Mouse (Mus musculus) spleen, adult 18-20 months (tissue): ENCODE data around the gene Crtc1.

Experiments
- DNase-seq, 2 experiments: peaks; one replicate each; pipeline ENCODE4 v3.0.0; 2022; ENCODE audit warnings: mixed read lengths in 2 of 2

Gene Crtc1

GRCm38 (mm10) chr8:70439055-70439847, at the start of gene Crtc1:
Gene Crtc1, minus strand, starts transcription at chr8:70439579.
- peak; percentile 97 to 98 for DNase-seq

DNA sequence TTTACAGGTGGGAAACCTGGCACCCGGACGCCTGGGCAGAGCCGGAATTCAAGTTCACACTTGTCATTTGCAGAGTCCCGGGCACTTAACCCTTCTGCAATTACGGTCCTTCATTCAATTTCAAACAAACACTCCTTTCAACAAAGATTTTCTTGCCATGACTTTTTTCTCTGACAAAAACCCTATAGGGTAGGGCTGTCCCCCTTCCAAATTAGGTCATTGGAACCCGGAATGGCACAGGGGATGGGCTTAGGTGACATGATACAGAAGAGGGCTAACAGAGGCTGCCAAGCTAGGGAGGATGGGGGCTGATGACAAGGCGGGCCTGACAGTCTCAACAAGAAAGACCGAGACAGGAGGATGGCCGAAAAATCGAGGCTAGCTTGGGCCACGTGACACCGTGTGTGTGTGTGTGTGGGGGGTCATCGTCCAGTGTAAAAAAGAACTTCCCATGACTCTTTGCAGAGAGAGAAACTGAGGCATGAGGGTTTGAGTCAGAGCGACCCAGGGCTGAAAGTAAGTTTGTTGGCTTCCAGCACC, 49.6 kb upstream of the Crtc1 start:
- DNase-seq, result no peak

- DNase-seq, result no peak
Observed at GRCm38 (mm10) chr8:70487993-70488796, 48.8 kb upstream of the Crtc1 start.

DNA sequence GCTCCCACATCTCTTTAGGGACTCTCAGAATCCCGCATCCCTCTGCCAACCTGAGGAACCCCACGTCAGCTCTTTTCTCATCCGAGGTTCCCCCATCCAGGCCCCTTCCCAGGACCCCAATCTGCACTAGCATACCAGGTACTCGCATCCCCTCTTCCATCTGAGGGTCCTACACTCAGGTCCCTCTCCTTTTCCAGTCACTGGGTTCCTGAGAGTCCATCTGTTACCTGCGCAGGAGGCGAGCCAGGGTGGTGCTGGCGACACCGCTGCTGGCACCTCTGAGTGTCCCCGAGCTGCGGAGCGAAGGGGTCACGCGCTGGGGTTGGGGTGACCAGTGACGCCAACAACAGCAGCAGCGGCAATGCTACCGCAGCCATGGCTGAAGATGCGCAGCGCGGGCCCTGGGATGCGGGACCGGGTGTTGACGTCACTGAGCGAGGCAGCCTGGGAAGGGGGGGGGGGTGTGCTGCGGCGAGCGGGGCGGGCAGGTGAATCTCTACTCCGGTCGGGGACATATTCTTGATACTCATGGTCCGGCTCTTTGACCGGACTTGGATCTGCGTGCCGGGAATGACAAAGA, 47.7 kb upstream of the Crtc1 start, which contains the start of gene Tmem59l:
Tmem59l (minus strand) TSS at position 418 of the 580 bp plus-strand sequence.
- no peak for DNase-seq

DNA sequence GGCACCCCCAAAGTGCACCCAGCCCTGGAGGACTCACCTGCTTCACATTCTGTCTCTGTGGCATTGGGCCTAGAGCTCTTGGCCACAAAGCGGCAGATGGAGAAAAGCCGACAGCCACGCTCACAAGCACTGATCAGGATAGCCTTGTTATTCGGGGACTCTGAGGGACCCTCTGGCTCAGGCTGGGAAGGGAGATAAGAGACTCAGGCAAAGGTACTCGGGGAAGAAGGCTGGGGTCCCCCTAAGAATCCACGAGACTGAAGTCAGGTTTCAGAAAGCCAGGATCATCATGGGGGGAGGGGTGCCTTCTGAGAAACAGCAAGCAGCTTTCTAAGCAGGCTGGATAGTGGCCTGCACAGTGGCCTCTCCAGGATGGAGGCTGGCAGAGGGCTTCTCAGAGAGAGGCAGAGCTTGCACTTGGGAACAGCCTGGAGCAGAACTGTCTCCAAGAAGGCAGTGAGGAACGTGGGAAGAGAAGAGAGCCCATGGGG, 46.9 kb upstream of the Crtc1 start:
- no peak for DNase-seq

- DNase-seq, result no peak
Observed at GRCm38 (mm10) chr8:70482943-70483342, 43.6 kb upstream of the Crtc1 start.

- no peak for DNase-seq
Observed at GRCm38 (mm10) chr8:70481908-70482307, 42.5 kb upstream of the Crtc1 start.

DNA sequence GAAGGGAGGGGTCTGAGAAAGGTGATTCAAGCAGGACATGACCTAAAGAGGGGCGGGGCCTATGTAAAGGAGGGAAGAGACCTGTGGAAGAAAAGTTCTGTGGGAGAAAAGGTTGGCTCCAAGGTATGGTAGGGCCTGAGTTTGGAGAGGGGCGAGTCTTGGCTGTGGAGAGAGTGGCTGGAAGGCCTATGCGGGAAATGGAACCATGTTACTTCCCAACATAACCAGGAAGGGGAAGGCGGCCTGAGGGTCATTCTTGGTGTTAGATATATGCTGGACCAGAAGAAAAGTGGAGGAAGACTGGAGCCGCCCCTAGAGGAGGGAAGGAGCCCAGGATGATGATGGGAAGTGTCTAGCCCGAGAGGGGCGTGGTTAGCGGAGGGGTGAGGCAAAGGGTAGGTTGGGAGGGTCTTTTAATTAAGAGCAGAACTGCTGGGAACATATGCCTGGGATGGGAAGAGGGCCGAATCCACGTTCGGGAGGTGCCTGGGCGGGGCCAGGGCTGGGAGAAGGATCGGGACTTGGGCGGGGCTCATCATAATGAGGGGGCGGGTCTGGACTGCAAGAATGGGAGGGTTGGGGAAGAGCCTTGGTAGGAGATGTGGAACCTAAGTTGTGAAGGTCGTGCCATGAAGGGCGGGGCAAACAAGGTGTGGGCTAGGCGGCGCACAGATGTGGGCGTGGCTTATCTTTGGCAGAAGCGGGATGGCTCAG, 38.0 kb upstream of the Crtc1 start:
- DNase-seq, result no peak

DNA sequence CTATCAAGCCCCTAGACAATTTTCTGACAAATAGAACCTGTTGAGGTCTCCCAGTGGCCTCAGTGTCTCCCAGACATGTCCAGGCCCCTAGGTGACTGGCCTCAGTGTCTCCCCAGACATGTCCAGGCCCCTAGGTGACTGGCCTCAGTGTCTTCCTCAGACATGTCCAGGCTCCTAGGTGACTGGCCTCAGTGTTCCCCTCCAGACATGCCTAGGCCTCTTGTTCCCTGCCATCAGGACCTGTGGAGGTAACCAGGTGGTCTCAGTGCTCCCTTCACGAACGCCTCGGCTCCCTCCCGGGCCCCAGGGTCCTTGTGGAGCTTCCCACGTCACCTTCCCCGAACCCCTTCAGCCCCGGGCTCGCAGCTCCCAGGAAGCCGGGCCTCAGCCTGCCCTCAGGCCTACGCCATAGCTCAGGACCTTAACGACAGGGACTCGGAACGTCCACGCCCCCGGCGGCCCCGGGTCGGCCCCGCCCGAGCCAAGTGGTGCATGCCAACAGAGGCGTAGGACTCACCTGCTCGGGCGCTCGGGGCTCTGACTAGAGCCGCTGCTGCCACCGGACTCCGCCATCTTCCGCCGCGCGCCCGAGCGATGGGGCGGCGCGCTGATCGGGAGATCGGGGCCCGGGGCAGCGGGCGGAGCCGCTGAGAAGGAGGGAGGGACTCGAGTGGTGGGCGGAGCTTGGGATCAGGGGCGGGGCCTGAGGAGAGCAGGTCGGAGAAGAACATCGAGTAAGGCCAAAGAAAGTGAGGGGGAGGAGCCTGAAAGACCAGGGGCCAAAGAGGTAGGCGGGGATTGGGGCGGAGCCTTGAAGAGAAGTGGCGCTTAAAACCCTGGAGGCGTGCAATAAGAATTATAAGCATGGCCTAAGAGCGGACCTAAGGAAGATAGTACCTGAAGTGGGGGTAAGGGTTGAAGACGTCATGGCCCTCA, 37.2 kb upstream of the Crtc1 start, which contains the start of gene Klhl26:
Klhl26 (minus strand) TSS at position 636 of the 936 bp plus-strand sequence.
- DNase-seq, result peak; percentile 96 to 97

DNA sequence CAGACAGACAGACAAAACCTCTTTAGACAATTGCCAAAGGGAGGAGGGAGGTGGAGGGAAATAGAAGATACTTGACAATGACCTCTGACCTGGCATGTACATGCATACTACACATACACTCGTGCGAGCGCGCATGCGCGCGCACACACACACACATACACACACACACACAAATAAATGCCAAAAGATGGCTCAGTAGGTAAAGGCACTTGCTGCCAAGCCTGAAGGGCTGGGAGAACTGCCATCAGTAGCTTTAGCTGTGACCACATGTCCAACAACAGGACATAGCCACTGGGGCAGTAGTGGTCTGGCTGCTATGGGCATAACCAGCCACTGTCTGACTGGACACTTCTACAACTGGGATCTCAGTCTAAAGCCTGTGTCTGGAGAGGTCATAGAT, 32.5 kb upstream of the Crtc1 start:
- no peak for DNase-seq

DNA sequence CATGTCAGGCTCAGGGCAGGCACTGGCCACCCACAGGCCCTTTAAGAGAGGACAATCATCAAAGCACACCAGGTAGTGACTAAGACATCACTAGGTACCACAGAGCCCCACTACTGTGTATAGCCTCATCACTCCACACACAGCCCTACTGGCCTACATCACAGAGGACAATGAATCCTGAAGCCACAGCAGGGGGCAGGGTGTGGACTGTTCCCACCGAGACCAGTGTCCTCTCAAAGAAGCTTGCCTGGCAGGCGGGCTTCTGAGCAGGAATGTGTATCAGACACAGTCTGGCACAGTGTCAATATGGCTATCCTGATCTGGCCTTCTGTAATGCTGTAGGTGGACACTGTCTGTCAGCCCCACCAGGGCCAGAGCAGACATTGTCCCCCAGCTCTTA, 30.6 kb upstream of the Crtc1 start:
- DNase-seq, result no peak

DNA sequence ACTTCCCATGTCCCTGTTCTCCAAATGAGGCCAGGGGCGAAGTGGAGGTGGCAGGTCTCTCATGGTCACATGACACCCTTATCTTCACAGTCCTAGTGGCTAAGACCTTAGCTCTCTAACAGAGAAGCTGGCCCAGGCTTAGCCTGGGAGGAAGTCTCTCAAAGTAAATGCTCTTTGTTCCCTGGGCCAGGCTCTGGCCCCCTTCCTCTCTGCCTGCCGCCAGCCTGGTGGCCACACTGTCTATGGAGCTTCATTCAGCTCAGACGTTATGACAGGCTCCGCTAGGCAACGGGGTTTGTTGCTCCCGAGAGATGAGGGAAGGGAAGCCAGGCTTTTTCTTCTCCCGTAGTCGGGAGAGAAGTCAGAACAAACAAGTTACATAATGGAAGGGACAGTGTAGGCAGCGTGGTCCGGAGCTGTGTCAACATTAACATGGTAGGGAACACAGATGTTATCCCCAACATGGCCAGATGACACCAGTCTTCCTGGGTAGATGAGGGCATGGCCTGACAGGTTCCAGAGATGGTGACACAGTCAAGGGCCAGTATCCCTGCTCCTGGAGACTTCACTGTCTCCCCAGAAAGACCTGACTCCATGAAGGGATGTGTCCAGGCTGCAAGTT, 30.0 kb upstream of the Crtc1 start:
- no peak for DNase-seq

DNA sequence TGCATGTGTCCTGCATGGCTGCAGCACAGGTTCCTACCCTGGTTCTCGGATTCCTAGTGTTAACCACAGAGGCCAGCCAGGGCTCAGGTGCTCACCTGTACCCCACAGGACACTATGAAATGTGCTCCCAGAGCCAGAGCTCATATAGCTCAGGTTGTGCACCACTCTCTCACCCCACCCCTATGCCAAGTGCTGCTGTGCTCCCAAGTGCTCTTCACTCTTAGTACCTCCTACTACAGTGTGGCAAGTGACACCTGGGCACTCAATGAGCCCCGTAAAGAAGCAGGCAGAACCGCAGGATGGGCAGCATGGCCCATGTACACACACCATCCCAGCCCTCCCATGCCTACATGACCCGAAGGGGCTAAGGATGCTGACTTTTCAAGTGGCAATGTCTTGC, 29.4 kb upstream of the Crtc1 start:
- no peak for DNase-seq

DNA sequence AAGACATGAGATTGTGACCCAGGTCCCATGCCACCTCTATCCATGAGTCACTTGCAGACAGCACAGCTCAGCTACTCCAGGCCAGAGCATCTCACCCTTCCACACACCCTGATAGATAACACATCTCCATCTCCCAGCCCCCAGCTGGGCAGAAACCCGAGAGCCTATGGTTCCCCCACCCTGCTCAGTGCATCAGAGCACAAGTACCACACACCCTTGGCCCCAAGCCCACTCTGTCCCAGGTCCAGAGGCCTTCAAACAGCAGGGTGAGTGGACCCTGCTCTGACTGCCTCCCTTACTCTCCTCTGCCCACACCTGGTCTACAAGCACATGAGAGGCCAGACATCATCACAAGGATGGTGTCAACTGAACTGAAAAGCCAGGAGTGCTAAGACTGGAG, 28.5 kb upstream of the Crtc1 start:
- no peak for DNase-seq

DNA sequence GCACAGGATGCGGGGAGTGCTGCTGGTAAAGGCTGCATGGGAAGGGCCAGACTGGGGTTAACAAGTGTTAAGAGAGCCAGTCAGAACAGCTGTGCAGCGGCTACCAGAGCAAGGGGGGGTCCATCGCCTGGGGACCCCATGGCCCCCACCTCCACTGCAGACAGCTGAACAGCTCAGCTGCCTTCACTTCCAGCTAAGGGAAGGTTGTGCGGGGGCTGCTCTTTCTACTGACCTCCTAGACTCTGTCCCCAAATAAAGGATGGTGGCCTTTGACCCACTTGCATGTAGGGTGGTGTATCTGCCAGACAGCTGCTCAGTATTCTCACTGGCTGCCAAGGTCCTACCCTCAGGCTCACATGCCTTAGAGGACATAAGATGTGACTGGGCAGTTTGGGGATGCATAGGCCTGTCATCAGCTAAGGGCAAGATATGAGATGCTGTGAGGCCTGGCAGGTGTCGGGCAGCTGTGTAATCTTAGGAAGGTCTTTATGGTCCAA, 27.9 kb upstream of the Crtc1 start:
- no peak for DNase-seq

GRCm38 (mm10) chr8:70466771-70467170, 27.4 kb upstream of the Crtc1 start:
- no peak for DNase-seq

- DNase-seq, result no peak
Observed at GRCm38 (mm10) chr8:70466305-70466704, 26.9 kb upstream of the Crtc1 start.

DNA sequence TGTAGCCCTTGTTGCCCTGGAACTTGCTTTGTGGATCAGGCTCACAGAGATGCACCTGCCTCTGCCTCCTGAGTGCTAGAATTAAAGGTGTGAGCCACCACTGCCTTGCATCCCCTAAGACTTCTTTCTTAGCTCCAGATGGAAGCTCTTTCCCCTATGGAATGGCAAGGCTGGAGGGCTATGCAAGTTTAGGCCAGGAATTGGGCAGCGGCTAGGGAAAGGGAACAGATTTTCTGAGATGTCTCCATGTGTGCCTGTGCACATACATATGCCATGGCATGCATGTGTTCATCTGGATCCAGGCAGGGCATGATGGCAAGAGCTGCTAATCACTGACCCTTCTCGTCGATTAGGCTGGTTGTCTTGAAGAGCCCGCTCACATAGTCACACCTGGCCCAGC, 26.3 kb upstream of the Crtc1 start:
- DNase-seq, result no peak

- no peak for DNase-seq
Observed at GRCm38 (mm10) chr8:70464162-70464561, 24.8 kb upstream of the Crtc1 start.

GRCm38 (mm10) chr8:70463306-70463705, 23.9 kb upstream of the Crtc1 start:
- no peak for DNase-seq

DNA sequence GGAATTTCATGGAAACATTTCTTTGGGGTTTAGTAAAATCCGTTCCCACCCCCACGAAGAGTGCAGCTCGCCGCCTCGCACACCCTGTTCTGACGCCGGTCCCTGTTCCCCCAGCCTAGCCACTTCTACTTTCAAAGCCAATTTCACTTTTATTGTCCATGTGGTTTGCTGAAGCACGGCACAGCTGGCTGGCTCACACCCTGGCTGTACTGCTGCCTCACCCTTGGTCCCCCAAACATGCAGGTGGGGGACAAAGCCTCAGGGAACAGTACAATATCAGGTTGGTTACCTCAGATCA, 23.1 kb upstream of the Crtc1 start:
- DNase-seq, result no peak
